Mouse (Mus musculus) c-Kit-positive CD71-positive TER-119-negative erythroid progenitor cells, embryonic 14.5 days (primary cell): ENCODE data around the gene Upk3a.

ENCODE experiments used
- DNase-seq: peaks from one replicate; pipeline ENCODE4 v3.0.0-alpha.2; 2013; ENCODE audit warnings: low read depth

Gene Upk3a

DNA sequence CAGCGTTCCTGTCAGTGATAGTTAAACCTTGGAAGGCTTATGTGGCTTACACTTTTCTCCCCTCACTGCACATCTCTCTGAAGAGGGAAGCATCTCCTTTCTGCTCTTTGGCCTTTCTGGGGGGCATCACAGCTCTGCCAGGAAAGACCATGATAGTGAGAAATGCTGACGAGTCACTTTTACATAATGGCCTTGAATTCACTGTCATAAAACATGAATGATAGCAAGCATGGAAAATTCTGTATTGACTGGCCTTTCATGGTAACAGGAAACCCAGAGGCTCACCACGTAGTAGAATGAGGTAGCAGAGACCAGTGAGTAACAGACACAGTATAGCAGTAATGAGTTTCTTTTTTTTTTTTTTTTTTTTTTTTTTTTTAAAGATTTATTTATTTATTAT is 37.2 kb downstream of the Upk3a start:
- DNase-seq, result no peak

DNA sequence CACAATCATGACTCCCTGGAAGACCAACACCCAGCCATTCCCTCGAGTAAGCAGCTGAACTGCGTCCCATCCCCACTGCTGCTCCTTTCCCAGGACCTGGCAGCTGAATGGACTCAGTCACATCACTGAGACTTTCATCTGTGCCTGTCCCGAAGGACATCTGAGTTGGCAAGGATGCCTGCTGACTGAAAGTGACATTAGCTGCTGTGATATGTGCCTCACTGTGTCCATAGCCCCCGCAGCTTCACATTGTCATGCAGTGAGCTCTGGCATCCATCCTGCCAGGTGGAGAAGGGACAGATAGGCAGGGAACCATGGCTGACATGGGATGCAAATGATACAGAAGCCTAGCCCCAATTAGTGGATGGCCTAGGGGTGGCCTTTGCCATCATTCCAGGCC is 38.2 kb downstream of the Upk3a start:
- no peak for DNase-seq

- DNase-seq, result no peak
Measured at GRCm38 (mm10) chr15:85063421-85063820, 46.5 kb downstream of the Upk3a start.

DNA sequence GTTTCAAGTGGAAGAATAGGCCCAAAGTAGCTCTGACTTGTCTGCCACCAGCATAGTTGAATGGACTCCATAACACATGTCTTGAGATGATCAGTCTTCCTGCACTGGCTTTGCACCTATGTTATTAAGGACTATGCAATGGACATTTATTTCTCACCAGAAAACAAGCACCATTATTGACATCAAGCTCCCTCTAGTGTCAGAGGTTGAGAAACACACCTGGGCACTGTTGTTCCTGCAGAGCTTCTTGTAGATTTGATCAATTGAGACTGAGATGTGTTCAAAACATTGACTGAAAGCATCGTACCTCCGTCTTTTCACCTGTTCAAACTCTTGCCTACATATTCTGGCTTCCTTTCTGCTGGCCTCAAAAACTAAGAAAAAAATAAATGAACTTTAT is 53.6 kb downstream of the Upk3a start:
- peak; percentile 46 for DNase-seq
